Mouse (Mus musculus): Measurements from ENCODE around the gene Haus5. TPM values are rescaled to one million over a fixed set of nuclear protein-coding genes. Genes with fewer than 3 reads are reported as not detected.

Gene Haus5
- polyA plus RNA-seq (2016; fragmentation: Nextera tagmentation; extraction: Ambion mirVana), result 35.4 and 38.4 TPM in 2 replicates

GRCm38 (mm10) chr7:30664529-30665200, at the start of gene Haus5:
TSS of gene Haus5 (minus strand) at chr7:30664994.
- WGBS, result 1% methylated on average over 34 of the region's 34 CpGs
- peaks cover 24% of the 10 kb centered on the region for H3K36me3 ChIP-seq
- peak; percentile 93 for ATAC-seq (ENCODE audit: low FRiP score)
- H3K4me2 ChIP-seq (replicated peaks), result peak within 1 kb of the TSS; percentile 85
- H3K9ac ChIP-seq, result peak within 1 kb of the TSS; percentile 72
- peak within 1 kb of the TSS; percentile 59 for H3K4me3 ChIP-seq
- H3K27me3 ChIP-seq, result 0 out of 2 replicates have a peak, but pooled peaks cover 5% of the 10 kb centered on the region
- no peaks in the 10 kb centered on the region for H3K9me3 ChIP-seq (replicated peaks)
- H3K27ac ChIP-seq, result peak within 1 kb of the TSS; percentile 70
- H3K4me1 ChIP-seq, result peaks cover 13% of the 10 kb centered on the region

DNA sequence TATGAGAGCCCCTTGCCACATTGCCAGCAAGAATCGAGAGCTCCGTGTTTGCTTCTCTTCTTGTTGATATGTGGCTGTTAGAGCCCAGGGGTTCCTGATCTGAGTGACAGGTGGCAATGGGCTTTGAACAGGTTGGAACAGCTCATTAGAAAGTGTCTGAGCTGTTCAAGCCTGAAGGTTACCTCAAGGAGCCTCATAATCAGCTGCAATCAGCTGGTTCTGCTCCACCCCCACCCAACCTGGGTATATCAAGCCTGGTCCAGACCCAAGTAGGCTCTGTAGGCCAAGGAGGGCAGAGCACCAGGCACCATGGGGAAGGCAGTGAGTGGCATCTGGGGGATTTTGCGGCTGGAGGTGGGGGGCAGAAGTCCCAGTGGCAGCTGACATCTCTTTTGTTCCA, 47.1 kb upstream of the Haus5 start, which contains the start of gene Atp4a:
Gene Atp4a, plus strand, starts transcription at position 268 of the 400 bp plus-strand sequence.
- H3K9me3 ChIP-seq (replicated peaks), result no peaks in the 10 kb centered on the region
- no peaks in the 10 kb centered on the region for H3K36me3 ChIP-seq
- H3K9ac ChIP-seq, result no peak within 1 kb of the TSS
- peaks cover 30% of the 10 kb centered on the region for H3K27me3 ChIP-seq
- ATAC-seq (ENCODE audit: low FRiP score), result no peak
- H3K4me1 ChIP-seq, result peaks cover 1% of the 10 kb centered on the region
- H3K4me3 ChIP-seq, result no peak within 1 kb of the TSS
- no peak within 1 kb of the TSS for H3K4me2 ChIP-seq (replicated peaks)
- no peak within 1 kb of the TSS for H3K27ac ChIP-seq
- WGBS, result 81% methylated on average over 3 of the region's 3 CpGs

DNA sequence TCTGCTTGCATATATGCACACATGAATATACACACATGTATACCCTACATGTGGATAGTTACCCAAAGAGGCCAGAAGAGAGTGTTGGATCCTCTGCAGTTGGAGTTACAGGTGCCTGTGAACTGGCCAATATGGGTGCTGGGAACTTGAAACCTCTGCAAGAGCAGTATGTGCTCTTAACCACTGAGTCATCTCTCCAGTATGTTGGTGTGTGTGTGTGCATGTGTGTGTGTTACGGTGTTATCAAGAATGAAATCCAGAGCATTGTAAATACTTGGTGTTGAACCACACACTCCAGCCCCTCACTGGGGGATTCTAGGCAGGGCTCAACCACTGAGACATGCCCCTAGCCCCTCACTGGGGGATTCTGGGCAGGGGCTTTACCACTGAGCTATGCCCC, 42.6 kb upstream of the Haus5 start:
- H3K36me3 ChIP-seq, result no peaks in the 10 kb centered on the region
- no peaks in the 10 kb centered on the region for H3K9me3 ChIP-seq (replicated peaks)
- H3K4me3 ChIP-seq, result no peak overlapping the region
- H3K9ac ChIP-seq, result no peak overlapping the region
- H3K4me2 ChIP-seq (replicated peaks), result no peak overlapping the region
- 95% methylated on average over 1 of the region's 1 CpGs for WGBS
- peaks cover 5% of the 10 kb centered on the region; the same call in 1 of the 2 replicates for H3K27me3 ChIP-seq
- H3K27ac ChIP-seq, result no peak overlapping the region
- ATAC-seq (ENCODE audit: low FRiP score), result no peak
- H3K4me1 ChIP-seq, result no peaks in the 10 kb centered on the region

DNA sequence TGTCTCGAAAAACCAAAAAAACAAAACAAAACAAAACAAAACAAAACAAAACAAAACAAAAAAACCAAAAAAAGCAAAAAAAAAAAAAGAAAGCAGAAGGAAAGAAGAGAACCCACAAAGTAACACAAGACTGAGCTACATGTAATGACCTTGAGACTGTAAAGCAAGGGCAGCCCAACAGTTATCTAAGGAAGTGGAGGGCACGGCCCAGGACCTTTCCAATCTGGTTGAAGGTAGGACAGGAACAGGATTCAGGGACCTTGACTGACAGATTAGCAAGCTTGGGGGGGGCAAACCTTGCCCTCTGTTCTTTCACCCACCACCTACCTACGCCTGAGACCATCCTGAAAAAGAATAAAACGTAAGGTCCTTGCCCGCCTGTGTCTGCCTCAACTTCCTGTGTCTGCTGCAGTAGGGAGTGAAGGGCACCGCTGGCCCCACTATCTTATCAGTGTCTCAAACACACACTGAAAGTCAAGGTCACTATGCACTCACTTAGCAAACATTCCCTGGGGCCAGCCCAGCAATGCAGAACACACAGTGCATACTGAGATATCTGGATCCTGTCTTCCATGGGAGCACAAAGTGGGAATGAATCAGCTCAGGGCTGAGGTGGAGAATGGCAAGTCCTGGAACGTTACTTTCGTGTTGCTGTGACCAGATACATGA, 41.6 kb upstream of the Haus5 start:
- Histone ChIP-seq H3K36me3 (no peaks in the 10 kb centered on the region), H3K27me3 (0 out of 2 replicates have a peak, but pooled peaks cover 3% of the 10 kb centered on the region), H3K27ac (no peak overlapping the region), H3K4me3 (no peak overlapping the region), H3K9ac (no peak overlapping the region), H3K4me1 (no peaks in the 10 kb centered on the region), H3K9me3 (replicated peaks) (no peaks in the 10 kb centered on the region), H3K4me2 (replicated peaks) (no peak overlapping the region)
- no peak for ATAC-seq (ENCODE audit: low FRiP score)
- 82% methylated on average over 8 of the region's 8 CpGs for WGBS

- Histone ChIP-seq H3K4me3 (no peak within 1 kb of the TSS), H3K36me3 (no peaks in the 10 kb centered on the region), H3K27me3 (no peaks in the 10 kb centered on the region), H3K4me2 (replicated peaks) (no peak within 1 kb of the TSS), H3K27ac (no peak within 1 kb of the TSS), H3K9me3 (replicated peaks) (no peaks in the 10 kb centered on the region), H3K4me1 (no peaks in the 10 kb centered on the region), H3K9ac (no peak within 1 kb of the TSS)
- 37% methylated on average over 9 of the region's 9 CpGs for WGBS
- no peak for ATAC-seq (ENCODE audit: low FRiP score)
Measured at GRCm38 (mm10) chr7:30698589-30698988, 33.8 kb upstream of the Haus5 start, which contains the start of gene 2200002J24Rik. TSS of gene 2200002J24Rik (plus strand) at chr7:30698926.

DNA sequence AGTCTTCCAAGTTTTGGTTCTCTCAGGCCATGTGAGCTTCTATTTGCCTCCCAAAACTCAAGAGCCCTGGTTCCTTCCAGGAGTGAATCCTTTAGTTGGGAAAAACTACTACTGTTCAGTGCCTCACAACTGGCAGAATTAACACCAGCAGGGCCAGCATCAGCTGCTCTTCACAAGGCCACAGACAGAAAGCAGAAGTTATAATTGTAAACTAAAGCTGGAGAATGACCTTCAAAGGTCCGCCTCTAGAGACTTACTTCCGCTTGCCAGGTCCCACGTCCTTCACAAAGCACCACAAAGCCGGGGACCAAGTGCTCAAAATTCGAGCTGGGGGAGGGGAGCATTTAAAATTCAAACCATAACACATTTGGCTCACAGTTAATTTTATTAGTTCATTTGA, 33.3 kb upstream of the Haus5 start:
- H3K4me3 ChIP-seq, result no peak overlapping the region
- no peaks in the 10 kb centered on the region for H3K27me3 ChIP-seq
- H3K9me3 ChIP-seq (replicated peaks), result no peaks in the 10 kb centered on the region
- H3K27ac ChIP-seq, result no peak overlapping the region
- no peaks in the 10 kb centered on the region for H3K4me1 ChIP-seq
- H3K36me3 ChIP-seq, result no peaks in the 10 kb centered on the region
- H3K9ac ChIP-seq, result no peak overlapping the region
- no peak overlapping the region for H3K4me2 ChIP-seq (replicated peaks)
- ATAC-seq (ENCODE audit: low FRiP score), result no peak
- WGBS, result 64% methylated on average over 5 of the region's 5 CpGs

- H3K9ac ChIP-seq, result no peak overlapping the region
- no peak overlapping the region for H3K4me2 ChIP-seq (replicated peaks)
- peaks cover 21% of the 10 kb centered on the region for H3K27me3 ChIP-seq
- no peaks in the 10 kb centered on the region for H3K9me3 ChIP-seq (replicated peaks)
- ATAC-seq (ENCODE audit: low FRiP score), result no peak
- 70% methylated on average over 6 of the region's 6 CpGs for WGBS
- no peak overlapping the region for H3K27ac ChIP-seq
- no peaks in the 10 kb centered on the region for H3K36me3 ChIP-seq
- H3K4me1 ChIP-seq, result no peaks in the 10 kb centered on the region
- no peak overlapping the region for H3K4me3 ChIP-seq
Measured at GRCm38 (mm10) chr7:30688325-30688724, 23.5 kb upstream of the Haus5 start.

- Histone ChIP-seq H3K27me3 (peaks cover 21% of the 10 kb centered on the region), H3K36me3 (no peaks in the 10 kb centered on the region), H3K9ac (no peak overlapping the region), H3K27ac (no peak overlapping the region), H3K4me3 (no peak overlapping the region), H3K4me2 (replicated peaks) (no peak overlapping the region), H3K4me1 (no peaks in the 10 kb centered on the region), H3K9me3 (replicated peaks) (no peaks in the 10 kb centered on the region)
- no peak for ATAC-seq (ENCODE audit: low FRiP score)
- 84% methylated on average over 2 of the region's 2 CpGs for WGBS
Measured at GRCm38 (mm10) chr7:30683425-30683824, 18.6 kb upstream of the Haus5 start.

DNA sequence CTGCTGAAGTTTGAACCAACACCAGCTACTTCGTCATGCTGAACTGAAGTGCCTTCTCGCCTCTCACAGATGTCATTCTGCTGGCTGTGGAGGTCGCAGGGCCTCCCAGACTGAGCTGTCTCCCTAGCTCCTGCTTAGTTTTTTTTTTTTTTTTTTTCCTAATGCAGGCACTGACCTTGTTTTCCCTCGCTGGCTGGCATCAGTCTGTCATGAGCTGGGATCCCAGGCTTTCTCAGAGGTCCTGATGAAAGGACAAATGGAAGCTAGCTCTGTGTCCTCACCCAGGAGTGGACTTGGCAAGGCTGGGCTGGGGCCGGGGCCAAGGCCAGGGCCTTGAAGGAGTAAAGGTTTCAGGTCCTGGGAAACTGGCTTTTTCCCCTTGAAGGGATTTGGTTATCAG, 17.1 kb upstream of the Haus5 start:
- H3K4me1 ChIP-seq, result no peaks in the 10 kb centered on the region
- no peak overlapping the region for H3K4me3 ChIP-seq
- no peaks in the 10 kb centered on the region for H3K9me3 ChIP-seq (replicated peaks)
- ATAC-seq (ENCODE audit: low FRiP score), result no peak
- 71% methylated on average over 5 of the region's 5 CpGs for WGBS
- no peaks in the 10 kb centered on the region for H3K36me3 ChIP-seq
- H3K4me2 ChIP-seq (replicated peaks), result no peak overlapping the region
- no peak overlapping the region for H3K27ac ChIP-seq
- no peak overlapping the region for H3K9ac ChIP-seq
- H3K27me3 ChIP-seq, result peaks cover 6% of the 10 kb centered on the region

DNA sequence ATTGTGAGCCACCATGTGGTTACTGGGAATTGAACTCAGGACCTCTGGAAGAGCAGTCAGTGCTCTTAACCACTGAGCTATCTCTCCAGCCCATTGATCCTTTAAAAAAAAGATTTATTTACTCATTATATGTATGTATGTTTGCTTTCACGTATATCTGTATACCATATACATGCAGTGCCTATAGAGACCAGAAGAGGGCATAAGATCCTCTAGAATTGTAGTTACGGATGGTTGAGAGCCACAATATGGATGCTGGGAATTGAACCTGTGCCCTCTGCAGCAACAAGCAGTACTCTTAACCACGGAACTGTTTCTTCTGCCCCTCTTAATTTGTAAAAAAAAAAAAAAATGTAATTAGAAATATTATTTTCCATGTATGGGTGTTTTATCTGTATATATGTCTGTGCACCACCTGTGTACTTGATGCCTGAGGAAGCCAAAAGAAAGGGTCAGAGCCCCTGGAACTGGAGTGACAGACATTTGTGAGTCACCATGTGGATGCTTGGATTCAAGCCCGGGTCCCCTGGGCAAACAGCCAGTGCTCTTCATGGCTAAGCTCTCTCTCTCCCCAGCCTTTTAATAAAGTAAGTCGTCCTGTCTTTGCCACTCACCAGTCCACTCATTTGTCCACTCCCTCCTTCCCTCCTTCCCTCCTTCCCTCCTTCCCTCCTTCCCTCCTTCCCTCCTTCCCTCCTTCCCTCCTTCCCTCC, 13.6 kb upstream of the Haus5 start:
- H3K9ac ChIP-seq, result no peak overlapping the region
- H3K27me3 ChIP-seq, result peaks cover 2% of the 10 kb centered on the region; the same call in 1 of the 2 replicates
- no peaks in the 10 kb centered on the region for H3K4me1 ChIP-seq
- no peak overlapping the region for H3K4me2 ChIP-seq (replicated peaks)
- H3K27ac ChIP-seq, result no peak overlapping the region
- H3K9me3 ChIP-seq (replicated peaks), result no peaks in the 10 kb centered on the region
- H3K36me3 ChIP-seq, result no peaks in the 10 kb centered on the region
- ATAC-seq (ENCODE audit: low FRiP score), result no peak
- H3K4me3 ChIP-seq, result no peak overlapping the region
- 77% methylated on average over 5 of the region's 5 CpGs for WGBS

GRCm38 (mm10) chr7:30671480-30671879, 6.7 kb upstream of the Haus5 start, which contains the start of gene Pmis2:
TSS of gene Pmis2 (minus strand) at chr7:30671605.
- no peak within 1 kb of the TSS for H3K4me2 ChIP-seq (replicated peaks)
- WGBS, result 72% methylated on average over 9 of the region's 9 CpGs

DNA sequence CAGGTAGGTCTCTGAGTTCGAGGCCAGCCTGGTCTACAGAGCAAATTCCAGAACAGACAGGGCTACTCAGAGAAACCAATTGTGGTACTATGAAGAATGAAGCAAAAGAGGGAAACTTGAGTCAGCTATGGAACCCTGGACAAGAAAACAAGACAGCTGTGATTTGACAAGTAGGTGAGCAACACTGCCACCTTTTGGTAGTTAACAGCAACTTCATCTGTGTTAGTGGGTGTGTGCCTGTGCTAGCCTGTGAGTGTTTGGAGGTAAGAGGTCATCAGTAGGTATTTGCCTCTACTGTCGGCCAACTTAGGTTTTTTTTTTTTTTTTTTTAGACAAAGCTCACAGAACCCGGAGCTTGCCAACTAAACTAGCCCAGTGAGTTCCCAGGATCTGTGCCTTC, 4.4 kb upstream of the Haus5 start:
- Histone ChIP-seq H3K27ac (no peak overlapping the region), H3K4me3 (no peak overlapping the region), H3K36me3 (no peaks in the 10 kb centered on the region), H3K4me1 (peaks cover 10% of the 10 kb centered on the region), H3K27me3 (0 out of 2 replicates have a peak, but pooled peaks cover 5% of the 10 kb centered on the region), H3K4me2 (replicated peaks) (no peak overlapping the region), H3K9ac (no peak overlapping the region), H3K9me3 (replicated peaks) (no peaks in the 10 kb centered on the region; the same call in 1 of the 2 replicates)
- WGBS, result 40% methylated on average over 3 of the region's 3 CpGs
- ATAC-seq (ENCODE audit: low FRiP score), result no peak

More at GRCm38 (mm10) chr7:30671480-30671879, 6.7 kb upstream of the Haus5 start, which contains the start of gene Pmis2:
- no peaks in the 10 kb centered on the region for H3K4me1 ChIP-seq
- H3K27me3 ChIP-seq, result 0 out of 2 replicates have a peak, but pooled peaks cover 7% of the 10 kb centered on the region
- ATAC-seq (ENCODE audit: low FRiP score), result no peak
- H3K36me3 ChIP-seq, result no peaks in the 10 kb centered on the region
- no peak within 1 kb of the TSS for H3K4me3 ChIP-seq
- H3K9me3 ChIP-seq (replicated peaks), result no peaks in the 10 kb centered on the region; the same call in 1 of the 2 replicates
- no peak within 1 kb of the TSS for H3K9ac ChIP-seq
- no peak within 1 kb of the TSS for H3K27ac ChIP-seq
